Mouse (Mus musculus) CH12F3 (cell line): Measurements from ENCODE around the gene Mthfd1l.

Source experiments
- in situ Hi-C: fragments of 300-500 bp; cut with MboI; formaldehyde crosslinking; loops from 2 replicates; pipeline ENCODE4 v1.14.3; 2020; ENCODE audit warnings: low sequenced_read_pairs

The Mthfd1l gene

GRCm38 (mm10) chr10:3975898-3976622 is 3.1 kb downstream of the Mthfd1l start:
- in situ Hi-C loops = no loop called here

GRCm38 (mm10) chr10:3976623-3977010 is 3.7 kb downstream of the Mthfd1l start:
- in situ Hi-C loops = no loop called here

- in situ Hi-C loops = no loop called here
Measured at GRCm38 (mm10) chr10:3978326-3978725, 5.4 kb downstream of the Mthfd1l start.

GRCm38 (mm10) chr10:3978792-3979488 is 6.0 kb downstream of the Mthfd1l start:
- in situ Hi-C loops = no loop called here

GRCm38 (mm10) chr10:3980231-3980630 is 7.3 kb downstream of the Mthfd1l start:
- in situ Hi-C loops = no loop called here

- in situ Hi-C loops = no loop called here
Measured at GRCm38 (mm10) chr10:3990295-3990883, 17.5 kb downstream of the Mthfd1l start.

- in situ Hi-C loops = no loop called here
Measured at GRCm38 (mm10) chr10:3993365-3994102, 20.6 kb downstream of the Mthfd1l start.

- in situ Hi-C loops = no loop called here
Measured at GRCm38 (mm10) chr10:3995277-3995676, 22.4 kb downstream of the Mthfd1l start.

GRCm38 (mm10) chr10:3996170-3996876 is 23.4 kb downstream of the Mthfd1l start:
- in situ Hi-C loops = no loop called here

- in situ Hi-C loops = no loop called here
Measured at GRCm38 (mm10) chr10:3997851-3998426, 25.0 kb downstream of the Mthfd1l start.

GRCm38 (mm10) chr10:4002711-4003110 is 29.8 kb downstream of the Mthfd1l start:
- in situ Hi-C loops = loop anchor here (10.0 kb wide), 1 partner anchor 332 kb away; no protein-coding TSS in a partner anchor

- in situ Hi-C loops = loop anchor here (10.0 kb wide), 1 partner anchor 330 kb away; no protein-coding TSS in a partner anchor
Measured at GRCm38 (mm10) chr10:4005191-4005590, 32.3 kb downstream of the Mthfd1l start.

- in situ Hi-C loops = loop anchor here (10.0 kb wide), 1 partner anchor 328 kb away; no protein-coding TSS in a partner anchor
Measured at GRCm38 (mm10) chr10:4006296-4007015, 33.5 kb downstream of the Mthfd1l start.

GRCm38 (mm10) chr10:4022628-4023303 is 49.8 kb downstream of the Mthfd1l start:
- in situ Hi-C loops = no loop called here

- in situ Hi-C loops = no loop called here
Measured at GRCm38 (mm10) chr10:4026616-4027015, 53.7 kb downstream of the Mthfd1l start.

- in situ Hi-C loops = no loop called here
Measured at GRCm38 (mm10) chr10:4027466-4027865, 54.5 kb downstream of the Mthfd1l start.

GRCm38 (mm10) chr10:4028851-4029442 is 56.0 kb downstream of the Mthfd1l start:
- in situ Hi-C loops = no loop called here

- in situ Hi-C loops = no loop called here
Measured at GRCm38 (mm10) chr10:4033761-4034160, 60.8 kb downstream of the Mthfd1l start.
